Mouse (Mus musculus) mouse trophoblast stem cell (cell line): Measurements from ENCODE around the gene Tbc1d10a.

Experiments used
- in situ Hi-C, 2 experiments: fragments of 300-500 bp; cut with MseI, MboI; formaldehyde crosslinking; loops; 2 replicates in 1 of 2; 3 replicates in 1 of 2; pipeline ENCODE4 v1.15.1; 2025

The Tbc1d10a gene

GRCm38 (mm10) chr11:4186486-4187317, at the start of gene Tbc1d10a:
Gene Tbc1d10a, plus strand, starts transcription at chr11:4186789.
- in situ Hi-C loops, result no loop called here

GRCm38 (mm10) chr11:4138964-4139363, 47.6 kb upstream of the Tbc1d10a start:
- in situ Hi-C loops, result no loop called here

GRCm38 (mm10) chr11:4141505-4141904, 45.1 kb upstream of the Tbc1d10a start:
- in situ Hi-C loops, result no loop called here

GRCm38 (mm10) chr11:4142352-4142751, 44.2 kb upstream of the Tbc1d10a start:
- in situ Hi-C loops, result no loop called here

GRCm38 (mm10) chr11:4143281-4144062, 43.1 kb upstream of the Tbc1d10a start:
- in situ Hi-C loops, result no loop called here

- in situ Hi-C loops, result no loop called here
These were observed 40.2 kb upstream of the Tbc1d10a start for GRCm38 (mm10) chr11:4146381-4146780.

GRCm38 (mm10) chr11:4147098-4147497, 39.5 kb upstream of the Tbc1d10a start:
- in situ Hi-C loops, result no loop called here

GRCm38 (mm10) chr11:4148120-4148519, 38.5 kb upstream of the Tbc1d10a start:
- in situ Hi-C loops, result no loop called here

GRCm38 (mm10) chr11:4148536-4149156, 37.9 kb upstream of the Tbc1d10a start:
- in situ Hi-C loops, result no loop called here

- in situ Hi-C loops, result no loop called here
These were observed 36.7 kb upstream of the Tbc1d10a start for GRCm38 (mm10) chr11:4149886-4150285.

- in situ Hi-C loops, result no loop called here
These were observed 32.9 kb upstream of the Tbc1d10a start for GRCm38 (mm10) chr11:4153694-4154093.

GRCm38 (mm10) chr11:4155641-4156040, 30.9 kb upstream of the Tbc1d10a start:
- in situ Hi-C loops, result no loop called here

GRCm38 (mm10) chr11:4158676-4159075, 27.9 kb upstream of the Tbc1d10a start:
- in situ Hi-C loops, result no loop called here

- in situ Hi-C loops, result no loop called here
These were observed 26.5 kb upstream of the Tbc1d10a start, which contains the start of the genes Ccdc157 and Sf3a1 for GRCm38 (mm10) chr11:4159808-4160708. Gene Ccdc157, minus strand, starts transcription at chr11:4160293. Gene Sf3a1, plus strand, starts transcription at chr11:4160350.

- in situ Hi-C loops, result no loop called here
These were observed 25.7 kb upstream of the Tbc1d10a start for GRCm38 (mm10) chr11:4160758-4161480.

- in situ Hi-C loops, result no loop called here
These were observed 21.9 kb upstream of the Tbc1d10a start for GRCm38 (mm10) chr11:4164701-4165100.

GRCm38 (mm10) chr11:4166467-4167090, 20.0 kb upstream of the Tbc1d10a start:
- in situ Hi-C loops, result no loop called here

GRCm38 (mm10) chr11:4174586-4174985, 12.0 kb upstream of the Tbc1d10a start:
- in situ Hi-C loops, result no loop called here

- in situ Hi-C loops, result no loop called here
These were observed 8.9 kb upstream of the Tbc1d10a start for GRCm38 (mm10) chr11:4177716-4178115.

- in situ Hi-C loops, result no loop called here
These were observed 4.5 kb upstream of the Tbc1d10a start for GRCm38 (mm10) chr11:4182061-4182460.
